Mouse (Mus musculus) CH12.LX (cell line): ENCODE data around the gene Pf4. TPM values are rescaled to one million over a fixed set of nuclear protein-coding genes. Genes with fewer than 3 reads are reported as not detected.

ENCODE experiments used
- DNase-seq: peaks from one replicate; pipeline ENCODE4 v3.0.0-alpha.2; 2013; ENCODE audit errors: extremely low read depth
- H3K27ac ChIP-seq: 2 replicates; pipeline ENCODE4 v1.5.1; 2012; ENCODE audit warnings: low read depth, mild to moderate bottlenecking, control low read depth, moderate library complexity; ENCODE audit not compliant: insufficient read depth
- H3K27me3 ChIP-seq: replicated peaks from 2 replicates; pipeline ENCODE3; 2012; ENCODE audit warnings: inconsistent platforms
- H3K36me3 ChIP-seq, 2 experiments: replicated peaks in 1 of 2; 2 replicates each; pipeline versions ENCODE3 to v1.6.1; 2012; ENCODE audit warnings: inconsistent platforms in 1 of 2, low read length in 1 of 2, mild to moderate bottlenecking in 1 of 2, mixed read lengths in 1 of 2, moderate library complexity in 1 of 2; ENCODE audit not compliant: control insufficient read depth in 1 of 2, insufficient read depth in 1 of 2
- H3K4me1 ChIP-seq, 2 experiments: 2 replicates each; pipeline ENCODE4 v1.6.1; 2012; ENCODE audit warnings: inconsistent platforms in 1 of 2, moderate library complexity in 1 of 2; ENCODE audit not compliant: insufficient read depth in 2 of 2, control insufficient read depth in 1 of 2
- H3K4me2 ChIP-seq: 2 replicates; pipeline ENCODE4 v1.6.1; 2012; ENCODE audit warnings: low read depth, mild to moderate bottlenecking, control low read depth; ENCODE audit not compliant: poor library complexity, insufficient read depth, severe bottlenecking
- H3K4me3 ChIP-seq, 3 experiments: fragments of 150-350 bp in 1 of 3; sonication (generic) in 1 of 3; replicated peaks in 1 of 3; 2 replicates each; pipeline versions ENCODE3 to v1.5.1; 2011 to 2012; ENCODE audit warnings: low read depth in 2 of 3, low read length in 2 of 3, mild to moderate bottlenecking in 2 of 3, moderate library complexity in 2 of 3, control low read depth in 1 of 3, improper control_type of control experiment in 1 of 3, inconsistent platforms in 1 of 3, mixed read lengths in 1 of 3; ENCODE audit not compliant: poor library complexity in 1 of 3
- H3K79me2 ChIP-seq: replicated peaks from 2 replicates; pipeline ENCODE4 v1.6.1; 2012; ENCODE audit warnings: mild to moderate bottlenecking, moderate library complexity; ENCODE audit not compliant: control insufficient read depth, poor library complexity, insufficient read depth, severe bottlenecking; ENCODE audit errors: extremely low read depth
- H3K9ac ChIP-seq: 2 replicates; pipeline ENCODE4 v1.6.1; 2012; ENCODE audit warnings: low read depth, mild to moderate bottlenecking, control low read depth, moderate library complexity; ENCODE audit not compliant: insufficient read depth
- H3K9me3 ChIP-seq: replicated peaks from 2 replicates; pipeline ENCODE3; 2012; ENCODE audit warnings: low read length, inconsistent platforms, mixed read lengths
- ETS1 ChIP-seq: conservative IDR thresholded peaks from 2 replicates; pipeline ENCODE4 v1.6.1; 2012; ENCODE audit warnings: low read depth, mild to moderate bottlenecking, inconsistent platforms, low read length, improper control_type of control experiment, moderate library complexity
- HCFC1 ChIP-seq: IDR thresholded peaks from 2 replicates; pipeline ENCODE4 v1.6.1; 2012; ENCODE audit warnings: low read depth, mild to moderate bottlenecking, inconsistent platforms, low read length, improper control_type of control experiment
- JUND ChIP-seq: conservative IDR thresholded peaks from 2 replicates; pipeline ENCODE4 v1.6.1; 2011; ENCODE audit warnings: low read depth, low read length, improper control_type of control experiment
- MAFK ChIP-seq: IDR thresholded peaks from 2 replicates; pipeline ENCODE4 v1.6.1; 2011; ENCODE audit warnings: low read length, improper control_type of control experiment; ENCODE audit not compliant: insufficient replicate concordance
- MAZ ChIP-seq: IDR thresholded peaks from 2 replicates; pipeline ENCODE4 v1.6.1; 2012; ENCODE audit warnings: low read depth, mild to moderate bottlenecking, inconsistent platforms, low read length, improper control_type of control experiment, moderate library complexity
- MEF2A ChIP-seq: IDR thresholded peaks from 2 replicates; pipeline ENCODE4 v1.6.1; 2014; ENCODE audit warnings: low read depth, mild to moderate bottlenecking, inconsistent platforms, low read length, improper control_type of control experiment, borderline replicate concordance
- MXI1 ChIP-seq: IDR thresholded peaks from 2 replicates; pipeline ENCODE4 v1.6.1; 2011; ENCODE audit warnings: mild to moderate bottlenecking, low read depth, low read length, improper control_type of control experiment
- NELFE ChIP-seq: IDR thresholded peaks from 2 replicates; pipeline ENCODE4 v1.6.1; 2011; ENCODE audit warnings: low read depth, low read length, improper control_type of control experiment
- RCOR1 ChIP-seq: conservative IDR thresholded peaks from 2 replicates; pipeline ENCODE4 v1.6.1; 2012; ENCODE audit warnings: low read depth, mild to moderate bottlenecking, inconsistent platforms, low read length, improper control_type of control experiment
- SMC3 ChIP-seq: IDR thresholded peaks from 2 replicates; pipeline ENCODE4 v1.6.1; 2011; ENCODE audit warnings: low read depth, low read length, improper control_type of control experiment
- TBP ChIP-seq: conservative IDR thresholded peaks from 2 replicates; pipeline ENCODE4 v1.6.1; 2011; ENCODE audit warnings: low read depth, low read length, improper control_type of control experiment
- TCF12 ChIP-seq: IDR thresholded peaks from 2 replicates; pipeline ENCODE4 v1.6.1; 2014; ENCODE audit warnings: low read depth, mild to moderate bottlenecking, inconsistent platforms, low read length, improper control_type of control experiment
- USF2 ChIP-seq: conservative IDR thresholded peaks from 2 replicates; pipeline ENCODE4 v1.6.1; 2011; ENCODE audit warnings: low read depth, low read length, improper control_type of control experiment
- ZMIZ1 ChIP-seq: IDR thresholded peaks from 2 replicates; pipeline ENCODE4 v1.6.1; 2012; ENCODE audit warnings: low read depth, mild to moderate bottlenecking, inconsistent platforms, low read length, improper control_type of control experiment
- ZNF384 ChIP-seq: IDR thresholded peaks from 2 replicates; pipeline ENCODE4 v1.6.1; 2012; ENCODE audit warnings: low read depth, low read length, improper control_type of control experiment, inconsistent platforms
- dilution Hi-C: fragments of 300-500 bp; cut with MboI; formaldehyde crosslinking; loops from 2 replicates; pipeline ENCODE4 v1.14.3; 2020; ENCODE audit warnings: low sequenced_read_pairs; ENCODE audit not compliant: extremely low pct_unique_long_range_greater_than_20kb, extremely low pct_ligation_motif_present
- in situ Hi-C: fragments of 300-500 bp; cut with MboI; formaldehyde crosslinking; loops from 3 replicates; pipeline ENCODE4 v1.14.3; 2019; ENCODE audit warnings: low sequenced_read_pairs, low pct_ligation_motif_present, low pct_unique_long_range_greater_than_20kb, mixed read lengths
- polyA plus RNA-seq: library from polyadenylated mRNA; unstranded; fragments of >175 nt; gene quantifications from 2 replicates; pipeline ENCODE4 v1.2.1, GENCODE M21; 2012; ENCODE audit warnings: low read depth; ENCODE audit not compliant: insufficient read length
- total RNA-seq, 2 experiments: library from RNA; depleted of rRNA; stranded (reverse); fragments of 300-350 nt in 1 of 2; fragments of >200 nt in 1 of 2; gene quantifications; 2 replicates each; pipeline ENCODE4 v1.2.3; 2012 to 2014

The Pf4 gene
- total and polyA plus RNA-seq, 3 experiments, result not detected

DNA sequence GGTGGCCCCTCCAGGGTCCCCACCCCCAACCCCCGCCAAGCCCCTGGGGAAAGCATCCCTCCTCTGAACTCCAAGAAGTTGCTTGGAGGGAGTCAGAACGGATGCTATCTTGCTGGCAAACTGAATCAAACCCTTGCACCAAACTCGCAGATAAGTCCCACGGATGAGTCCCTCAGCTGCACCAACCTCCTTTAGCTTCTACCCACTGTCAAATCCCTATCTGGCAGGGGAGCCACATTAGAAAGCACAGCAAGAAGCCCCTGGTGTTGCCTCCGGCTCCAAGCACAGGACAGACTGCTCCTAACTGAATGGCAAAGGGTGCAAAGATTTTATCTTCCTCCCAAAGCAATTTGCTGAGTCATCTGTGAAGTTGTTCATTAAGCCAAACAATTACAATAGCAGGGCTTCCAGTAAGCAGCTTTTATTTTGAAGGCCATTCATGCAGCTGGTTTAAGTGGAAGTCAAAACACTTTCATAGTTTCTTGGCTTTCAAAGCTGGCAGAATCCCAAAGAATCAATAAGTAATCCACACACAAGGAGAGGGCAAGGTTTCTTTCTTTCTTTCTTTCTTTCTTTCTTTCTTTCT lies 14.1 kb upstream of the Pf4 start:
- no peak for TF ChIP-seq MXI1
- TF ChIP-seq TBP, result no peak
- peak; percentile 71 for TF ChIP-seq MAFK
- TF ChIP-seq, all 38 proteins: peak for 1
- Histone ChIP-seq H3K36me3 (no peaks in the 10 kb centered on the region), H3K79me2 (no peaks in the 10 kb centered on the region), H3K9me3 (no peaks in the 10 kb centered on the region), H3K27me3 (no peaks in the 10 kb centered on the region), H3K4me3 (no peak overlapping the region), H3K4me2 (no peak overlapping the region), H3K4me1 (peaks cover 2 to 34% of the 10 kb centered on the region in 2 experiments; a peak in 3 of 4 replicates), H3K27ac (no peak overlapping the region), H3K9ac (no peak overlapping the region)
- no peak for DNase-seq
- dilution Hi-C loops, result no loop called here
- in situ Hi-C loops, result no loop called here

GRCm38 (mm10) chr5:90759077-90760065 lies 12.9 kb upstream of the Pf4 start, which contains the start of gene Cxcl5:
TSS of gene Cxcl5 (plus strand) at chr5:90759360.
- H3K4me2 ChIP-seq, result no peak within 1 kb of the TSS
- in situ Hi-C loops (no loop called here), dilution Hi-C loops (no loop called here)
- H3K27me3 ChIP-seq, result no peaks in the 10 kb centered on the region
- H3K9ac ChIP-seq, result no peak within 1 kb of the TSS
- DNase-seq, result no peak
- H3K36me3 ChIP-seq, result no peaks in the 10 kb centered on the region
- TF ChIP-seq ZMIZ1 (no peak), ZNF384 (no peak), MEF2A (no peak), JUND (no peak), HCFC1 (no peak), MAZ (no peak), RCOR1 (no peak), USF2 (no peak), ETS1 (no peak), SMC3 (no peak), NELFE (no peak), TCF12 (no peak)
- no peak within 1 kb of the TSS for H3K4me3 ChIP-seq
- H3K27ac ChIP-seq, result no peak within 1 kb of the TSS
- peaks cover 2 to 39% of the 10 kb centered on the region in 2 experiments; a peak in 3 of 4 replicates for H3K4me1 ChIP-seq
- no peaks in the 10 kb centered on the region for H3K79me2 ChIP-seq
- no peaks in the 10 kb centered on the region for H3K9me3 ChIP-seq
